In genomic region chr14:116927341-116928315, GRCm38 (mm10) we compare ENCODE assay signal across 8 mouse cellular contexts. TPM values are rescaled to one million over a fixed set of nuclear protein-coding genes. Genes with fewer than 3 reads are reported as not detected.
DNase-seq lines count a peak whose midpoint lies in the region; ATAC-seq and TF ChIP-seq lines count a peak whose summit lies in the region.

No protein-coding gene starts in this region.

- H3K9ac ChIP-seq in forebrain, embryonic 12.5 days, result peak overlapping the region; percentile 88
- H3K9ac ChIP-seq in limb, embryonic 13.5 days, result peak overlapping the region; percentile 93

- peak overlapping the region; percentile 82 for H3K27ac ChIP-seq in left cerebral cortex, adult 2 months
- H3K27ac ChIP-seq in forebrain, embryonic 12.5 days, result peak overlapping the region; percentile 96
- peak overlapping the region; percentile 99 for H3K27ac ChIP-seq in limb, embryonic 13.5 days

- under 1% methylated on average over 21 of the region's 21 CpGs for WGBS in forebrain, embryonic 12.5 days
- under 1% methylated on average over 21 of the region's 21 CpGs for WGBS in limb, embryonic 13.5 days

- intact Hi-C loops in left cerebral cortex, adult 2 months (cut with DNase I), result loop anchor here (2.0 to 10.0 kb wide), 5 partner anchors 53 to 1095 kb away; no protein-coding TSS in a partner anchor

- H3K9me3 ChIP-seq in forebrain, embryonic 12.5 days, result no peaks in the 10 kb centered on the region
- H3K9me3 ChIP-seq in limb, embryonic 13.5 days, result no peaks in the 10 kb centered on the region

- H3K36me3 ChIP-seq in forebrain, embryonic 12.5 days (replicated peaks), result no peaks in the 10 kb centered on the region
- H3K36me3 ChIP-seq in limb, embryonic 13.5 days, result no peaks in the 10 kb centered on the region

- H3K4me3 ChIP-seq in left cerebral cortex, adult 2 months, result peak overlapping the region; percentile 70
- peak overlapping the region; percentile 86 for H3K4me3 ChIP-seq in forebrain, embryonic 12.5 days (replicated peaks)
- H3K4me3 ChIP-seq in limb, embryonic 13.5 days, result peak overlapping the region; percentile 88

- H3K27me3 ChIP-seq in forebrain, embryonic 12.5 days, result no peaks in the 10 kb centered on the region
- no peaks in the 10 kb centered on the region for H3K27me3 ChIP-seq in limb, embryonic 13.5 days

- H3K4me1 ChIP-seq in forebrain, embryonic 12.5 days, result peaks cover 23% of the 10 kb centered on the region
- peaks cover 23% of the 10 kb centered on the region for H3K4me1 ChIP-seq in limb, embryonic 13.5 days

- peak overlapping the region; percentile 75 for H3K4me2 ChIP-seq in forebrain, embryonic 12.5 days
- H3K4me2 ChIP-seq in limb, embryonic 13.5 days (replicated peaks), result peak overlapping the region; percentile 72

- ATAC-seq in forebrain, embryonic 12.5 days (ENCODE audit: low FRiP score), result no peak
- no peak for ATAC-seq in limb, embryonic 13.5 days (ENCODE audit: low FRiP score, low read depth)

- DNase-seq in left cerebral cortex, adult 2 months (ENCODE audit: extremely low spot score in 1 of 2, low spot score in 2 of 2), result no peak
- DNase-seq in left cerebral cortex, adult 8-10 months (ENCODE audit: low spot score in 2 of 2), result no peak
- peak; percentile 32 for DNase-seq in retina, postnatal 1 day
- DNase-seq in adrenal gland, postnatal 4 days (ENCODE audit: low spot score in 2 of 2), result no peak
- no peak for DNase-seq in gastrocnemius, adult 8-10 months (ENCODE audit: low spot score in 2 of 2)
- no peak for DNase-seq in frontal cortex, postnatal 14 days (ENCODE audit: low spot score in 2 of 2)

- TF ChIP-seq CTCF in left cerebral cortex, adult 2 months (IDR thresholded peaks at IDR 0.05), result no peak

RNA-seq across cellular contexts. Expression of gene Gpc6, which starts 2.5 kb away (rescaled TPM):
- total RNA-seq in left cerebral cortex, adult 2 months (2021), result 10 to 100 TPM; 18.2 to 19.4 TPM
- 10 to 100 TPM; 12.5 to 15.9 (median 15.6) TPM for total RNA-seq in left cerebral cortex, adult 8-10 months (2022)
- 32.1 and 37.7 TPM in 2 replicates for polyA plus RNA-seq in forebrain, embryonic 12.5 days (2016; fragmentation: Nextera tagmentation; extraction: Ambion mirVana)
- 58.4 and 59.6 TPM in 2 replicates for polyA plus RNA-seq in limb, embryonic 13.5 days (2015; fragmentation: Nextera tagmentation; extraction: Ambion mirVana)
- total RNA-seq in adrenal gland, postnatal 4 days (2021), result 10 to 100 TPM; 33.7 to 39.6 TPM
- 1 to 10 TPM; 1.1 to 3.0 (median 1.2) TPM for total RNA-seq in gastrocnemius, adult 8-10 months (2022)
